Mouse (Mus musculus): ENCODE measurements around the gene Irak3.
"Not testable (repeated sequence)": the region's sequence is repeated elsewhere in the genome, so short reads cannot be mapped to it uniquely, and the experiment has no call there.

The Irak3 gene

DNA sequence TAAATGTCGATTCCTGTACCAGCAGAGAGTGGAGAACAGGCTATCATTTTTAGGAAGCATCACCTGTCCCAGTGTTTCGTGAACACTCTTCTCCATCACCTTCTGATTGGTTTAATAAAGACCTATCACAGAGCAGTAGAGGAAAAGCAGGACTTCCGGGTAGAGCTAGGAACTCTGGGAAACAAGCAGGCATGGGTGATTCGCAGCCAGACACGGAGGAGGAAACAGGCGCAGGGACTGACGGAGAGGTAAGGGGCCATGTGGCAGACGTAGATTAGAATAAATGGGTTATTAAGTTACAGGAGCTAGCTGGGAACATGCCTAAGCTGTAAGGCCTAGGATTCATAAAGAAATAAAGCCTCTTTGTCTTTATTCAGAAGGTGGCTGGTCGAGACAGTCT lies 41.4 kb downstream of the Irak3 start:
- no peak for DNase-seq

- no peak for DNase-seq
Measured at GRCm38 (mm10) chr10:120153911-120154310, 48.0 kb downstream of the Irak3 start.

DNA sequence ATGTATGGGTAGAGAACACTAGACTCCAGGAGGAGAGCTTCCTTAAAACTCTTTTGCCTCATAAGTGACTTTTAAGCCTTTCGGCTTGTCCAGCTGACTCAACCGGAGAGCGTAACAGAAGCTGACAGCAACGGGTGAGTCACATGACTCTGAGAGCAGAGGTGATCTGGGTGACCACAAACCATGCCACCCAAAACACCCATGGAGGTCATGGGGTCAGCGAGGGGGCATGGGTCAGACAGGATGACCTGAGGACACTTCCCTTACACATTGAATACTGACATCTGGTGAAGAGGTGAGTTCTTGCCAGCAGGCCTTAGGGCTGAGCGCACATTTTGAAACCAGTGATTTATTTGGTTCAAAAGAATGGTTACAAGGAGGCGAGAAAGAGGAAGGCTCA lies 50.3 kb downstream of the Irak3 start:
- no peak for DNase-seq

- DNase-seq = no peak
Measured at GRCm38 (mm10) chr10:120140916-120141516, 60.9 kb downstream of the Irak3 start.

- no peak for DNase-seq
Measured at GRCm38 (mm10) chr10:120140193-120140592, 61.7 kb downstream of the Irak3 start.

GRCm38 (mm10) chr10:120136020-120136562 lies 65.8 kb downstream of the Irak3 start:
- no peak for DNase-seq

DNA sequence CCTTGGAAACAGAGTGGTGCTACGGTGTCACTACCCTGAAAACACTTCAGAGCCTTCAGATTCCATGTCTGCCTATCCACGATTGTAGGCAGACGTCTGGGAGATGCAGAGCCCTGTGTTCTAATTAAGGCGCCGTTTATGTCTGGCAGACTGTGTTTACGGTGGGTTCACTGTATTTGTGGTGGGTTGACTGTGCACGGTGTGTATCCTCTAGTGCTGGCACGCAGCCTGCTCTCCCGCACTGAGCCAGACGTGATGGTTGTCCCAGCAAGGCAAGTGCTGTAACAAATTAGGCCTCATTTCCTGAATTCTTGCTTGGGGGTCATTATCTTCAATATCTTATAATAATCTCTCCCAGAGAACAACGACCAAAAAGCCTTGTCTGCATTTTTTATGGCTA lies 68.2 kb downstream of the Irak3 start:
- DNase-seq = no peak

- DNase-seq = peak in 1 of 2 experiments; percentile 45
Measured at GRCm38 (mm10) chr10:120130621-120131020, 71.3 kb downstream of the Irak3 start.

DNA sequence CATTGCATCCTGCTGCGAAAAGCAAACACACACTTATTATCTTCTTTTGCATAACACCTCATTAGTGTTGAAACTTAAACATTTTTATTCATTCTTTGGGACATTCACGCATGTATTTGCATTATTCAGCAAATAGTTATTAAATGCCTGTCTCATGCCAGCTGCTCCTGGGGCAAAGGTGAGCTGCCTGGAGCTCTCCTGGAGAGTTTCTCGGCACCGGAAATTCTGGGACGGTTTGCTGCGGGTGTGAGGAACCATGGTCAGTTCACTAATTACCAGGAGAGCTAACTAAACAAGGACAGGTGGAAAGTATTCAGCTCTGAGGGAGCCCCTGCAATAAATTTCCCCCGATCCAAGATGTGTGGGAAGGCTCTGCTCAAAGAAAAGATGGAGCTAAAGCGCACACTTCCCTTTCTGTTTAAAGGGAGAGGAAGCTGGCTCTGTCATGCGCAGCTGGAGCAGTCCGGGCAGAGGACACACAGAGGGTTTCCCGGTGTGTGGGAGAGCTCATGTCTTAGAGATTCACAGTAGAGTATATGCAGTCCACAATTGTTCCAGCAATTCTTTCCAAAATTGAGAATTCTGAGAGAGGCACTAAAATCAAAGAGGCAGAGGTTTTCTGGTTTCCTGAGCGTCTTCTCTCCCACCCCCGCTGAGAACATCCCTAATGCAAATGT lies 73.2 kb downstream of the Irak3 start:
- DNase-seq = no peak

GRCm38 (mm10) chr10:120125465-120125857 lies 76.5 kb downstream of the Irak3 start:
- DNase-seq = no peak

DNA sequence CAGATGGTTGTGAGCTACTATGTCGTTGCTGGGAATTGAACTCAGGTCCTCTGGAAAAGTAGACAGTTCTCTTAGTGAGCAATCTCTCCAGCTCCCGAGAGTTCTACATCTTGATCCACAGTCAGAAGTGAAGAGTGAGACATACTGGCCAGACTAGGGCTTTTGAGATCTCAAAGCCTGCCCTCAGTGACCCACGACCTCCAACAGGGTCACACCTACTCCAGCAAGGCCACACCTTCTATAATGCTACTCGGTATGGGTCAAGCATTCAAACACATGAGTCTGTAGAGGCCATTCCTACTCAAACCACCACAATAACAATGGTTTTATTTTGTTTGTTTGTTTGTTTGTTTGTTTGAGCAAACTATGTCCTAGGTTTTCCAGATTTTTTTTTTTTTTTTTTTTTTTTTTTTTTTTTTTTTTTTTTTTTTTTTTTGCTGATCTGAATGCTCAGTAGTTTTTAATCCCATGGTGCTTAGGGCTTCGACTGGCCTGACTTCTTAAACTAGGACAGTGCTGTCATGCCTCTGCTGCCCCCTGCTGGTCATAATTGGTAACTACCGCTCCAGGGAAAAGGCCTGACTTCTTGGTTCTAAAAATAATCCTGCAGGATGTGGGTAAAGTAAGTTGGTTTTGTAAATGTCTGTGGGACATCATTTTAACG lies 77.0 kb downstream of the Irak3 start:
- DNase-seq = peak; percentile 73 to 87

- no peak for DNase-seq
Measured at GRCm38 (mm10) chr10:120123721-120124120, 78.2 kb downstream of the Irak3 start.

- no peak for DNase-seq
Measured at GRCm38 (mm10) chr10:120115249-120115648, 86.7 kb downstream of the Irak3 start.

GRCm38 (mm10) chr10:120114493-120114892 lies 87.4 kb downstream of the Irak3 start:
- DNase-seq = no peak

DNA sequence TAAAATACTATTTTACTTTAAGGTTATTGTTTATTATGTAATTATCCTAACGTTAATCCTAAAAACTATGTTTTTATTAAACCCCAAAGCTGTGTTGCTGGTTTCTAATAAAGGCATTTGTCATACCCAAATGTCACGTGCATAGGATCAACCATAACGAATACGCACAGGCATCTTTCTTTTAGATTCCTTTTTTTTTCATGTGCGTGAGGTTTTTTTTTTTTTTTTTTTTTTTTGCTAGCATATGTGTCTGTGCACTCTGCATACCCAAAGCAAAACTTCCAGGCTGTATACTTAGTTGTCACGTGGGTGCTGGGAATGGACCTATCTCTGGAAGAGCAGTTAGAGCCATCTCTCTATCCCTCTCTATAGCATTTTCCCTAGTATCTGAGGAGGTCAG lies 88.0 kb downstream of the Irak3 start:
- no peak for DNase-seq

GRCm38 (mm10) chr10:120113482-120113881 lies 88.4 kb downstream of the Irak3 start:
- not testable (repeated sequence) for DNase-seq

DNA sequence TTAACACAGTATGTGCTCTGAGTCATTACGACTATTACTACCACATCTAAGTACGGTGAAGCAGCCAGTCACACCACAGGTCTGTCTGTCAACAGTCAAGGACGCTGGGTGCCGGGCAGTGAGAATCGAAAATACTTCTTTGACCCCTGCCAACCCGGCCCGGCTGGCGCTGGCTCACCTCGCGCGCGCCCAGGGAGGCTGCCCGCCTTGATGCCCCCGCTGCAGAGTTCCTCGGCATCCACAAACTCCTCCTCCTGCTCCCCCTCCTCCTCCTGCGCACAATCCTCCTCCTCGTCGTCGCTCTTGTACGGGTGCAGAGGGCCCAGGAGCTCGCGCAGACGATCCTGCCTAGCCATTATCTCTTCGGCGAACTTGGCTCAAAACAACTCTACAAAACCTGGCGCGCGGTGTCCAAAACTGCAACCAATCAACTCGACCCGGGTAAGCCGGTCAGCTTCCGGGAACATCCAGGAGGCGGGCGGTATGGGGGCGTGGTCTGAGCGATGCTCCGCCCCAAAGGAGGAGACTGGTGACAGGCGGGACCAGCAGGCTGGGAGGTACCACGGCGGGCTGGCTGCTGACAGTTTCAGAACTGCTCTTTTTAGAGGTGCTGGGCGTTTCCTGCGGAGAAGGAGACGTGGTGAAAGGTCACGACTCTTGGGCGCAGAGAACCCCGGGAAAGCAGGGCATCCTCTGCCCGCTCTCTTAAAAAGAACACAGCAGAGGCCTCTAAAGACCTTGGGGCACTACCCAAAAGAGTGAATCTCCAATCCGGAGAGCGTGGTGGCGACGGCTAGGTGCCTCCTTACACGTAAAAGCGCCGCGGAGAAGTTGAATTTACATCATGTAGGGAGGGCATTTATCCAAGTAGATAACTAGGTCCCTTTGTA lies 89.2 kb downstream of the Irak3 start, which contains the start of gene Helb:
Gene Helb, minus strand, starts transcription at position 481 of the 890 bp plus-strand sequence.
- peak; percentile 97 to 99 for DNase-seq

- DNase-seq = no peak
Measured at GRCm38 (mm10) chr10:120111691-120112319, 90.1 kb downstream of the Irak3 start.

GRCm38 (mm10) chr10:120100806-120101205 lies 101.1 kb downstream of the Irak3 start:
- no peak for DNase-seq

- no peak for DNase-seq
Measured at GRCm38 (mm10) chr10:120097564-120097963, 104.4 kb downstream of the Irak3 start.

- no peak for DNase-seq
Measured at GRCm38 (mm10) chr10:120095716-120096115, 106.2 kb downstream of the Irak3 start.

DNA sequence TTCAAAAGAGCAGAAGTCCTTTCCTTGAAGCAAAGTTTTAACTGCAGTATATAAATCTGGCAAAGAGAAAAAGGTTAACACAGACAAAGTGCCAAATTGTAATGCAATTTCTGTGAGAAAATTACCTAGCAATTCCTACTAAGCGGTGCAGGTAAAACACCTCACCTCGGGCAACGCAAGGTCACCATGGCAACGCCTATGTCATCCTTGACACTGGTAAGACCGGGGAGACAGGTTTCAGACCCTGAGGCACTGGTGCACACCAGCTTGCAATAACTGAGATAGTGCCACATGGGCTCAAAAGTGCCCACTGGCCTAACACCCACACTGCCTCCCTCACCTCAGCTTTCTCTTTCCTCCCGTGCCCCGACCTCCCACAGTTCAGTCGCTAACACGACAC lies 106.8 kb downstream of the Irak3 start:
- DNase-seq = no peak
